Mouse (Mus musculus): ENCODE measurements around the gene Grm1. TPM values are rescaled to one million over a fixed set of nuclear protein-coding genes. Genes with fewer than 3 reads are reported as not detected.

Grm1 gene
- polyA plus RNA-seq, 1 experiment: not detected

DNA sequence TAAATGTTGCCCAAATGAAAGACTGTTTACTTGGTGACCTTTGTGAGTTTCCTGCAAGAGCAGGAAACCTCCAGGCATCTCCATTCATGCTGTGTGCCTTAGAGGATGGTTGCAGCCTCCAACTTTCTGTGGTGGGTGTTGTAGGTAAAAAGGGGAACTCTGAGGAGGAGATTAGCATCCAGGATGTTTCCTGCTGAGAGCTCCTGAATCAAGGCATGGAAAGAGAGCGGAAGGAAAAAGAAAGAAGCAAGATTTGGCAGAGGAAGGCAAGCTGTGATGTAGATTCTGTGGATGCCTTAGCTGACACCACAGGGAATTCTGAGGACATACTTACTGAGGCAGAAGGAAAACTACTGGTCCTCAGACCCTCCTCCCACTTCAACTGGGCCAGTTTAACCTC lies 85.4 kb downstream of the Grm1 start:
- 58% methylated on average over 1 of the region's 1 CpGs for WGBS
- H3K4me3 ChIP-seq (replicated peaks; ENCODE audit: extremely low read depth, low read depth, low read length): no peak overlapping the region
- DNase-seq: no peak

DNA sequence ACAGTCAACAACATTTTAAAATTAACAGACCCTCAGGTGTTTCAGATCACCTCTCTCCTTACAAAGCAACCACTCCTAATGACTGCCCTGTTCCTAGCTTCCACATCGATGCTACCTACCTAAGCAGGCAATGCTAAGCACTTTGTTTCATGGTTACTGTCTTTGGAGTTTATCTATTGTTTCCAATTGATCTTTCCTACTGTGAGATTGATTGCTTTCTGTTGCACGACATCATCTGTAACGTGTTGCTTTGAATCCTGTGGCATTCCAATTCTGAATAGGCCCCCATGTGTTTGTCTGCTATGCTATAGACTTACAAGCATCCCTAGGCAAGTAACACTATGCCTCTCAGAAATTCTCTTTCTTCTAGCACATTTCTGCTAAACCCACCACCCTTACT lies 90.4 kb downstream of the Grm1 start:
- Histone ChIP-seq H3K4me1 (ENCODE audit: control insufficient read depth, insufficient read depth, low read length) (no peaks in the 10 kb centered on the region), H3K4me3 (replicated peaks; ENCODE audit: extremely low read depth, low read depth, low read length) (no peak overlapping the region)
- no peak for DNase-seq
- TF ChIP-seq CTCF (IDR thresholded peaks at IDR 0.05; ENCODE audit: insufficient read depth, low read length) (no peak), POLR2A (IDR thresholded peaks at IDR 0.05; ENCODE audit: borderline replicate concordance, extremely low read depth, low read depth, low read length) (no peak)
- 72% methylated on average over 3 of the region's 3 CpGs for WGBS

More for the DNA sequence above, 85.4 kb downstream of the Grm1 start:
- no peak for TF ChIP-seq POLR2A (IDR thresholded peaks at IDR 0.05; ENCODE audit: borderline replicate concordance, extremely low read depth, low read depth, low read length)
- no peak for TF ChIP-seq CTCF (IDR thresholded peaks at IDR 0.05; ENCODE audit: insufficient read depth, low read length)
- H3K4me1 ChIP-seq (ENCODE audit: control insufficient read depth, insufficient read depth, low read length): no peaks in the 10 kb centered on the region

DNA sequence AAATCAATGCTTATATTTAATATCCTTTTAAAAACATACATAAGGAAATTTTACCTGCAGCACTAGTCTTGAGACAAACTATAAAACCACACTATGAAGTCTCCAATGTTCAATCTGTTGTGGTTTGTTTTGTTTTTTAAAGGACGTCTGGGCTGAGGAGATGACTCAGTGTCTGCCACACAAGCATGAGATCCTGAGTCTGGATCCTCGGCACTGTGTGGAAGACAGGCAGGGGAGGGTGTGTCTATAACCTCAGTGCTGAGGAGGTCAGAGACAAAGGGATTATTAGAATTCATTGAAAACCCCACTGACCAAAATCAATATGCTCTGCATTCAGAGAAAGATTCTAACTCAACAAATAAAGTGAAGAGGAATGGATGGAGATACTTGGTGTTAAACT lies 110.8 kb downstream of the Grm1 start:
- TF ChIP-seq POLR2A (IDR thresholded peaks at IDR 0.05; ENCODE audit: borderline replicate concordance, extremely low read depth, low read depth, low read length) (no peak), CTCF (IDR thresholded peaks at IDR 0.05; ENCODE audit: insufficient read depth, low read length) (no peak)
- 46% methylated on average over 2 of the region's 2 CpGs for WGBS
- Histone ChIP-seq H3K4me1 (ENCODE audit: control insufficient read depth, insufficient read depth, low read length) (no peaks in the 10 kb centered on the region), H3K4me3 (replicated peaks; ENCODE audit: extremely low read depth, low read depth, low read length) (no peak overlapping the region)
- DNase-seq: no peak

DNA sequence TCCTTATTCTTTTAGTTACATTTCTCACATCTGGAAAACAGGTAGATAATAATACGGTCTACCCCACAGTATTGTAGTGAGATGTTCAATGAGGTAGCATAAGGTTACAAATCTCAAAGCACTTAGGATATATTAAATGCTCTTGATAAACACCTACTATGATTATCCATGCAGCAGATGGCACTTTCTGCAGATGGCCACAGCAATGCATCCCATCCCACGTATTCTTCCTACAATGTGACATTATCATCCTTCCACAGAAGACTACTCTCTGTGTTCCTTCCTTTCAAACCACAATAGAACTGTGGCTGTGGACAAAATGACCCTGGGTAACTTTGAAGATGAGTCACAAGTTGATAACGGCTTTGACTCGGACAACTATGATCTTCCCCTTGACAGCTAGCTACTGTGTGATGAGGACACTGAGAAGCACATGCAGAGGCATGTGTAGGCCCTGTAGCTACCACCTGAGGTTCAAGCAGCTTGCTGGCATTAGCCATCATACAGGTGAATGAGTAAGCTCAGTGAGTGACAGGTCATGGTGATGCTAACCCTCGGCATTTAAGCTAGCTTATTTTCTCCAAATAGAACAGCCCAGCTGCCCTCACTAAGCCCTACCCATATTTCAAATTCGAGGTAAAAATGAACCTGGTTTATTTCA lies 117.5 kb downstream of the Grm1 start:
- no peak for DNase-seq
- no peaks in the 10 kb centered on the region for H3K4me1 ChIP-seq (ENCODE audit: control insufficient read depth, insufficient read depth, low read length)
- TF ChIP-seq POLR2A (IDR thresholded peaks at IDR 0.05; ENCODE audit: borderline replicate concordance, extremely low read depth, low read depth, low read length): no peak
- no peak for TF ChIP-seq CTCF (IDR thresholded peaks at IDR 0.05; ENCODE audit: insufficient read depth, low read length)
- WGBS: 73% methylated on average over 6 of the region's 6 CpGs
- H3K4me3 ChIP-seq (replicated peaks; ENCODE audit: extremely low read depth, low read depth, low read length): no peak overlapping the region

DNA sequence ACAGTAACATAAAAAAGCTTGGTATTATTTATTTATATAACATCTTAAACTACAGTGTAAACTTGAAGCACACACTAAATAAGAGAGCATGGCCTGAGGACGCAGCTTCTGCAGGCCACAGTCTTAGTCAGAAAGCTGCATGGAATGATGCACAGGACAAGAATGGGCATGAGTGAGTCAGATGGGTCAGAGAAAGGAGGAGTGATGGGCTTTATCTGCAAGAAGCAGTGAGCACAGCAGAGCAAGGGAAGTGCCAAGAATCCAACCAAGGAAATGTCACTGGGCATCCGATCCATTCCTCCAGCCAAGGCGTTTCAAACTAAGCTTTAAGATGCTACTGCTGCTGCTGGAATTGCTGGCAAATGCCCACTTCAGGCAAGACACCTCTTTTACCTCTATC lies 131.6 kb downstream of the Grm1 start:
- TF ChIP-seq CTCF (IDR thresholded peaks at IDR 0.05; ENCODE audit: insufficient read depth, low read length) (no peak), POLR2A (IDR thresholded peaks at IDR 0.05; ENCODE audit: borderline replicate concordance, extremely low read depth, low read depth, low read length) (no peak)
- no peak overlapping the region for H3K4me3 ChIP-seq (replicated peaks; ENCODE audit: extremely low read depth, low read depth, low read length)
- DNase-seq: no peak
- H3K4me1 ChIP-seq (ENCODE audit: control insufficient read depth, insufficient read depth, low read length): no peaks in the 10 kb centered on the region
- 63% methylated on average over 3 of the region's 3 CpGs for WGBS

DNA sequence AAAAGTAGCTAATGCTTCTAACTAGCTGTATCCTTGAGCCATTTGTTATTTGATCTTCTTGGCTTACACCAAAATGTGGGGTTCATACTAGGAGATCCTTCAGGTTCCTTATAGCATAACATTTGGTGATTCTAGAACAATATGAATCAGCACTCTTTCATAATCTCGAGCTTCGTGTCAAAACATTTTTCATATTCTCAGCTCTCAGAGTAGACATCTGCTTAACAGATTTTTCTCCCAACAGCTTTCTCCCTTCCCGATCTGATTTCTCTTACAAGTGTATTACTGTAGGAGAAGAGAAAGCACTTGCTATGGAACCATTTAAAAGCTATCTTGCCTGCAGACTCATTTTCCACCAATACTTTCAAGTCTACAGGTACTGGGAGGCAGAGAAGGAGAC lies 133.0 kb downstream of the Grm1 start:
- 73% methylated on average over 3 of the region's 3 CpGs for WGBS

DNA sequence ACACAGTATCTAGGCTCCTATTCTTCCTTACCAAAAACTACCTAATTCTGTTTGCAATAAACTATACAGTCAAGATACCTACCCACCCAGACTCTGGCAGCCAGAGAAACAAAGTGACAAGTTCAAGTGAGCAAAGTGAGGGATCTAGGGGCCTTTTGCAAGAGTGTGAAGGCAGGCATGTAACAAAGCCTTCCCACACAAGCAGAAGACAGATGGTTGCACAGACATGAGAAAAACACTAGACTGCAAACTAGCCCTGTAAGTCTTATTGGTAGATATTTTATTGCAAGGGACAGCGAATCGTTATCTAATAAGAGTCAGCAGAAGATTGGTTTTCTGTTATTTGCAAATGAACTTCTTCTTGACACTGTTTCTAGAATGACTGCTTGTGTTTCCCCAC lies 134.6 kb downstream of the Grm1 start:
- no peak overlapping the region for H3K4me3 ChIP-seq (replicated peaks; ENCODE audit: extremely low read depth, low read depth, low read length)
- H3K4me1 ChIP-seq (ENCODE audit: control insufficient read depth, insufficient read depth, low read length): no peaks in the 10 kb centered on the region
- WGBS: 76% methylated on average over 2 of the region's 2 CpGs
- no peak for DNase-seq
- TF ChIP-seq POLR2A (IDR thresholded peaks at IDR 0.05; ENCODE audit: borderline replicate concordance, extremely low read depth, low read depth, low read length) (no peak), CTCF (IDR thresholded peaks at IDR 0.05; ENCODE audit: insufficient read depth, low read length) (no peak)

More for the DNA sequence above, 133.0 kb downstream of the Grm1 start:
- DNase-seq: no peak
- TF ChIP-seq CTCF (IDR thresholded peaks at IDR 0.05; ENCODE audit: insufficient read depth, low read length): no peak
- TF ChIP-seq POLR2A (IDR thresholded peaks at IDR 0.05; ENCODE audit: borderline replicate concordance, extremely low read depth, low read depth, low read length): no peak
- no peaks in the 10 kb centered on the region for H3K4me1 ChIP-seq (ENCODE audit: control insufficient read depth, insufficient read depth, low read length)
- H3K4me3 ChIP-seq (replicated peaks; ENCODE audit: extremely low read depth, low read depth, low read length): no peak overlapping the region

DNA sequence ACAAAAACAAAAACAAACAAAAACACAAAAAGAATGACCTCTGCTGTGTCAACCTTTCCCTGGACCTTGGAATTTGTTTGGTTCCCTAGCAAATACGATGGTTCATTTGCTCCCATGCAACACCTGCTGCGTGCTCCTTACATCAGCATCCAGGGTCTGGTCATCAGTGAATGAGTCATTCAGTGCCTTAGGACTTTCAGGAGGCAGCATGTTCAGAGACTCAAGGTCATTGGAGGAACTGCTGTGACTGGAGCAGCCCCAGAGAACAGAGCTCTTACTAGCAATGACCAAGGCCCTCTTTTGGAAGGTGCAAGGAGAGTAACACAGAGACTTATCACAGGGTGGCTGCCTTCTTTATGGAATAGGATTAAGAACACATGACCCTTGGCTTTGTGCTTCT lies 138.2 kb downstream of the Grm1 start:
- H3K4me3 ChIP-seq (replicated peaks; ENCODE audit: extremely low read depth, low read depth, low read length): no peak overlapping the region
- no peaks in the 10 kb centered on the region for H3K4me1 ChIP-seq (ENCODE audit: control insufficient read depth, insufficient read depth, low read length)
- WGBS: 62% methylated on average over 2 of the region's 2 CpGs
- TF ChIP-seq POLR2A (IDR thresholded peaks at IDR 0.05; ENCODE audit: borderline replicate concordance, extremely low read depth, low read depth, low read length) (no peak), CTCF (IDR thresholded peaks at IDR 0.05; ENCODE audit: insufficient read depth, low read length) (no peak)
- DNase-seq: no peak

DNA sequence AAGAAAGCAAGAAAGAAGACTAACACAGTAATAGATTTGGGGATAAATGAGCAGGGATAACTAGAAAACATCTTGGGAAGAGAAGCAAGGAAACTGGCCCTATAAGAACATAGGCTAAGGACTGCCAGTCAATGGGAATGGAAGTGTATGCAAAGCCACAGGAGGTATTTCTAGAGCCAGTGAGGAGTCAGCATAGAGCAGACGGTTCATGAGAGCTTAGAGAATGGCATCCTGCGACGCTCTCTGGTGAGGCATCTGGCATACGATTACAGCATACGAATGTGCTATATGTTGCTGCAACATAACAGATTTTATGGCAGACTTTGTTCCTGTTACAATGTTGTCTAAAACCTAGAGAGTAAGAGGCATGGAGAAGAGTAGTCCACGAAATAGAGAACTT lies 139.9 kb downstream of the Grm1 start:
- no peak for DNase-seq
- TF ChIP-seq CTCF (IDR thresholded peaks at IDR 0.05; ENCODE audit: insufficient read depth, low read length) (no peak), POLR2A (IDR thresholded peaks at IDR 0.05; ENCODE audit: borderline replicate concordance, extremely low read depth, low read depth, low read length) (no peak)
- WGBS: 81% methylated on average over 6 of the region's 6 CpGs
- Histone ChIP-seq H3K4me1 (ENCODE audit: control insufficient read depth, insufficient read depth, low read length) (no peaks in the 10 kb centered on the region), H3K4me3 (replicated peaks; ENCODE audit: extremely low read depth, low read depth, low read length) (no peak overlapping the region)

DNA sequence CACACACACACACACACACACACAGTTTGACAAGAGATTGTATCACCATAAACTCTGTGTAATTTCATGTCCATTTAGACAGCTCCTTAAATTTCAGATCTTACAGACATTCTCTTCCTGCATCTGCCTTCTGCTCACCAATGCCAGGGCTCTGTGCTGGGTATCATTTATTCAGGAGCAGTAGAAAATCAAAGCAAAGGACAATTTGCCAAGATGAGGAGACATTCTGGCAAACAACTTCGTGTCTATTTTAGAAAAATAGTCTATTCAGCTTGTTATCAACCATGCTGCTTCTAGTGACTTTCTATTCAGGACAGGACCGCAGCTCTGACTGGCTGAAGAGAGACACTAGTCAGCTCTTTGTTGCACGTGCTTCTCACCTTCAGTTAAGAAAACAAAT lies 146.3 kb downstream of the Grm1 start:
- H3K4me3 ChIP-seq (replicated peaks; ENCODE audit: extremely low read depth, low read depth, low read length): no peak overlapping the region
- no peaks in the 10 kb centered on the region for H3K4me1 ChIP-seq (ENCODE audit: control insufficient read depth, insufficient read depth, low read length)
- TF ChIP-seq POLR2A (IDR thresholded peaks at IDR 0.05; ENCODE audit: borderline replicate concordance, extremely low read depth, low read depth, low read length) (no peak), CTCF (IDR thresholded peaks at IDR 0.05; ENCODE audit: insufficient read depth, low read length) (no peak)
- 50% methylated on average over 3 of the region's 3 CpGs for WGBS
- DNase-seq: no peak

Data from lung, adult 2 months (tissue).